Mouse (Mus musculus) G1E (cell line): ENCODE results near the gene P4ha3.

Source experiments
- CTCF ChIP-seq: IDR thresholded peaks from 2 replicates; pipeline ENCODE4 v1.5.1; 2012; ENCODE audit warnings: low read depth, low read length, inconsistent platforms, mixed read lengths
- TAL1 ChIP-seq: conservative IDR thresholded peaks from 2 replicates; pipeline ENCODE4 v1.6.1; 2012; ENCODE audit warnings: low read depth, low read length, inconsistent platforms, mixed read lengths

DNA sequence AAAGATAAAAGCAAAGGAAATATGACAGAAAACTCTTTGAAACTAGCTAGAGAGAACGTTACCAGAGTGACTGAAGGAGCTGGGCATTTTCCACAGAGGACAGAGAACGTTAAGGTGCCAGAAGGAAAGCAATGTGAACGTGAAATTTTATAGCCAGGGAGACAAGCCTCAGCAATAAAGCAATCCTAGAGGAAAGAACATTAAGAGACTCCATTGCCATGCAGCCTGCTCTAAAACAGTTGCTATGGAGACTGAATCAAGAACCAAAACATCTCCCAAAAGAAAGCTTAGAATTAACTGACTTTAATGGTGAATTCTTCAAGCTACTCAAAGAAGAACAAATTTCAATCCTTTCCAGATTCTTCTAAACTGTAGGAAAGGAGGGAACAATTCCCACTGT, 2.0 kb upstream of the P4ha3 start:
- TF ChIP-seq CTCF (no peak), TAL1 (no peak)
